Mouse (Mus musculus): ENCODE data around the gene Trp53rkb.

- TF ChIP-seq ZC3H11A (IDR thresholded peaks at IDR 0.05; ENCODE audit: borderline replicate concordance, low read depth, low read length) (no peak), ZNF384 (IDR thresholded peaks at IDR 0.05; ENCODE audit: low read depth, low read length) (no peak), CHD2 (IDR thresholded peaks at IDR 0.05; ENCODE audit: low read depth, low read length) (no peak)
Observed at GRCm38 (mm10) chr2:166834796-166835195, 42.5 kb downstream of the Trp53rkb start.

All from ES-E14 (cell line).